Comparison of ENCODE assay signal across 10 mouse cellular contexts in the genomic region with DNA sequence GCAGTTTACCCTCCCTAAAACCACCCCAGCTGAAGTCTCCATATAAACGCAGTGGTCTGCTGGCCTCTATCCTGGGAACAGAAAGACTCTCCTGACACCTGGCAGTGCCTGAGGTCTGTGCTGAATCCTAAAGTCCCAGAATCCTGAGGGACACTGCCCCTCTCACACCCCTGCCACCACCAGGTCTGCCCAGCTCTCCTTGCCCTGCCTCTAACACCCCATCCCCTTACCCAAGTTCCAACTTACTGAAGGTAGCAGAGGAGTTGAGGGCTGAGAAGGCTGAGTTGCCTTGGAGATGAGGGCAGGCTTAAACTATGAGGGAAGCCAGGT. TPM values are rescaled to one million over a fixed set of nuclear protein-coding genes. Genes with fewer than 3 reads are reported as not detected.
DNase-seq lines count a peak whose midpoint lies in the region; ATAC-seq and TF ChIP-seq lines count a peak whose summit lies in the region.
"Had no signal": no experiment of that assay in that cellular context is flagged by ENCODE, and none has a peak within 500 bp of the region (broad histone marks: within the 10 kb centered on the region; RNA-seq: fewer than 3 reads in every experiment).

No protein-coding gene starts in this region.

- peaks cover 38% of the 10 kb centered on the region for H3K36me3 ChIP-seq in heart, embryonic 13.5 days
- H3K36me3 ChIP-seq in E14TG2a.4 (ENCODE audit: insufficient read depth, low read length): peaks cover 11% of the 10 kb centered on the region
- peaks cover 30% of the 10 kb centered on the region for H3K36me3 ChIP-seq in forebrain, embryonic 13.5 days (ENCODE audit: poor library complexity, severe bottlenecking)
- H3K36me3 ChIP-seq in midbrain, embryonic 10.5 days: peaks cover 75% of the 10 kb centered on the region

- intact Hi-C loops in heart, postnatal 25 days (cut with DNase I): no loop called here

- no peak for TF ChIP-seq CTCF in E14TG2a.4 (conservative IDR thresholded peaks at IDR 0.05; ENCODE audit: low read length)

- no peak for ATAC-seq in heart, embryonic 13.5 days (ENCODE audit: extremely low read depth, insufficient number of reproducible peaks, low FRiP score, low TSS enrichment)
- no peak for ATAC-seq in forebrain, embryonic 13.5 days
- ATAC-seq: inflammation-experienced regulatory T-cells, adult 6 months had no signal

- 4% methylated on average over 1 of the region's 1 CpGs for WGBS in heart, embryonic 13.5 days
- WGBS in forebrain, embryonic 13.5 days: 6% methylated on average over 1 of the region's 1 CpGs
- WGBS in midbrain, embryonic 10.5 days: 20% methylated on average over 1 of the region's 1 CpGs

- H3K4me3 ChIP-seq in heart, embryonic 13.5 days: peak overlapping the region; percentile 84
- H3K4me3 ChIP-seq in E14TG2a.4 (replicated peaks; ENCODE audit: low read length): peak overlapping the region; percentile 76
- peak overlapping the region; percentile 79 for H3K4me3 ChIP-seq in forebrain, embryonic 13.5 days
- H3K4me3 ChIP-seq in midbrain, embryonic 10.5 days: peak overlapping the region; percentile 84

- H3K9me3 ChIP-seq in heart, embryonic 13.5 days: no peaks in the 10 kb centered on the region
- no peaks in the 10 kb centered on the region for H3K9me3 ChIP-seq in E14TG2a.4 (ENCODE audit: low read length)
- H3K9me3 ChIP-seq in forebrain, embryonic 13.5 days (replicated peaks): peaks cover 6% of the 10 kb centered on the region
- H3K9me3 ChIP-seq in midbrain, embryonic 10.5 days (replicated peaks): peaks cover 8% of the 10 kb centered on the region

- peak overlapping the region; percentile 82 for H3K9ac ChIP-seq in heart, embryonic 13.5 days
- H3K9ac ChIP-seq in forebrain, embryonic 13.5 days: peak overlapping the region; percentile 97

- peaks cover 40% of the 10 kb centered on the region for H3K4me1 ChIP-seq in heart, embryonic 13.5 days
- H3K4me1 ChIP-seq in E14TG2a.4 (replicated peaks; ENCODE audit: low read depth, low read length): peaks cover 82% of the 10 kb centered on the region
- peaks cover 52% of the 10 kb centered on the region for H3K4me1 ChIP-seq in forebrain, embryonic 13.5 days
- H3K4me1 ChIP-seq in midbrain, embryonic 10.5 days: peaks cover 53% of the 10 kb centered on the region

- H3K27me3 ChIP-seq in heart, embryonic 13.5 days (replicated peaks): peaks cover 10% of the 10 kb centered on the region; the same call in 1 of the 2 replicates
- peaks cover 30% of the 10 kb centered on the region for H3K27me3 ChIP-seq in E14TG2a.4 (ENCODE audit: insufficient read depth, low read length)
- no peaks in the 10 kb centered on the region for H3K27me3 ChIP-seq in forebrain, embryonic 13.5 days
- peaks cover 23% of the 10 kb centered on the region; the same call in 1 of the 2 replicates for H3K27me3 ChIP-seq in midbrain, embryonic 10.5 days (ENCODE audit: low read depth, poor library complexity, severe bottlenecking)

- H3K4me2 ChIP-seq in heart, embryonic 13.5 days: peak overlapping the region; percentile 81
- peak overlapping the region; percentile 88 for H3K4me2 ChIP-seq in forebrain, embryonic 13.5 days

- no peak for DNase-seq in heart, postnatal 25 days (ENCODE audit: low spot score)
- DNase-seq in midbrain, embryonic 10.5 days (ENCODE audit: low spot score): no peak
- no peak for DNase-seq in c-Kit-positive CD71-positive TER-119-positive erythroid progenitor cells, embryonic 14.5 days (ENCODE audit: low spot score)
- no peak for DNase-seq in adrenal gland, adult 18-20 months (ENCODE audit: low spot score in 2 of 2)
- DNase-seq in adrenal gland, postnatal 14 days: no peak

- peak overlapping the region; percentile 99 for H3K27ac ChIP-seq in heart, embryonic 13.5 days (replicated peaks)
- H3K27ac ChIP-seq in forebrain, embryonic 13.5 days: peak overlapping the region; percentile 99
- peak overlapping the region; percentile 100 for H3K27ac ChIP-seq in midbrain, embryonic 10.5 days (replicated peaks)
- H3K27ac ChIP-seq: macrophage had no signal

RNA-seq across cellular contexts. Expression of a gene that starts 7.0 kb away (rescaled TPM):
- 122 and 130 TPM in 2 replicates for polyA plus RNA-seq in heart, embryonic 13.5 days (2015; fragmentation: Nextera tagmentation; extraction: Ambion mirVana)
- total RNA-seq in heart, postnatal 25 days (2021): 10 to 100 TPM; 33.1 to 41.7 TPM
- 153 and 169 TPM in 2 replicates for polyA plus RNA-seq in forebrain, embryonic 13.5 days (2015; fragmentation: Nextera tagmentation; extraction: Ambion mirVana)
- 142 and 193 TPM in 2 replicates for polyA plus RNA-seq in midbrain, embryonic 10.5 days (2016; fragmentation: Nextera tagmentation; extraction: Ambion mirVana)
- 10 to 100 TPM; 33.5 to 44.1 TPM for total RNA-seq in adrenal gland, adult 18-20 months (2021)
- 36.3 and 36.4 TPM in 2 replicates for total RNA-seq in adrenal gland, postnatal 14 days (2021)

RNA-seq across cellular contexts. Expression of a gene that starts 23.9 kb away (rescaled TPM):
- polyA plus RNA-seq in heart, embryonic 13.5 days (2015; fragmentation: Nextera tagmentation; extraction: Ambion mirVana): 25.7 and 27.7 TPM in 2 replicates
- total RNA-seq in heart, postnatal 25 days (2021): 10 to 100 TPM; 17.5 to 18.3 TPM
- polyA plus RNA-seq in forebrain, embryonic 13.5 days (2015; fragmentation: Nextera tagmentation; extraction: Ambion mirVana): 36.3 and 42.6 TPM in 2 replicates
- polyA plus RNA-seq in midbrain, embryonic 10.5 days (2016; fragmentation: Nextera tagmentation; extraction: Ambion mirVana): 50.1 and 52.3 TPM in 2 replicates
- total RNA-seq in adrenal gland, adult 18-20 months (2021): 10 to 100 TPM; 20.2 to 20.8 TPM
- 24.3 and 24.7 TPM in 2 replicates for total RNA-seq in adrenal gland, postnatal 14 days (2021)

RNA-seq across cellular contexts. Expression of a gene that starts 30.0 kb away (rescaled TPM):
- 12.2 and 13.5 TPM in 2 replicates for polyA plus RNA-seq in heart, embryonic 13.5 days (2015; fragmentation: Nextera tagmentation; extraction: Ambion mirVana)
- 10 to 100 TPM; 32.3 TPM for total RNA-seq in heart, postnatal 25 days (2021)
- 12.7 and 17.0 TPM in 2 replicates for polyA plus RNA-seq in forebrain, embryonic 13.5 days (2015; fragmentation: Nextera tagmentation; extraction: Ambion mirVana)
- 19.3 and 20.6 TPM in 2 replicates for polyA plus RNA-seq in midbrain, embryonic 10.5 days (2016; fragmentation: Nextera tagmentation; extraction: Ambion mirVana)
- 10 to 100 TPM; 37.2 to 38.7 TPM for total RNA-seq in adrenal gland, adult 18-20 months (2021)
- total RNA-seq in adrenal gland, postnatal 14 days (2021): 49.6 and 52.0 TPM in 2 replicates

RNA-seq across cellular contexts. Expression of a gene that starts 53.9 kb away (rescaled TPM):
- 0.36 and 0.39 TPM in 2 replicates for polyA plus RNA-seq in heart, embryonic 13.5 days (2015; fragmentation: Nextera tagmentation; extraction: Ambion mirVana)
- not detected for total RNA-seq in heart, postnatal 25 days (2021)
- 0.06 TPM in 1 of 2 replicates, not detected in the other for polyA plus RNA-seq in forebrain, embryonic 13.5 days (2015; fragmentation: Nextera tagmentation; extraction: Ambion mirVana)
- polyA plus RNA-seq in midbrain, embryonic 10.5 days (2016; fragmentation: Nextera tagmentation; extraction: Ambion mirVana): 0.17 and 0.22 TPM in 2 replicates
- total RNA-seq in adrenal gland, adult 18-20 months (2021): not detected
- total RNA-seq in adrenal gland, postnatal 14 days (2021): not detected in 2 replicates
- polyA plus RNA-seq: macrophage had no signal
